Mouse (Mus musculus) testis, adult 2 months (tissue): Measurements from ENCODE around the gene Maml3. TPM values are rescaled to one million over a fixed set of nuclear protein-coding genes. Genes with fewer than 3 reads are reported as not detected.

Experiments
- H3K27ac ChIP-seq: fragments of 200-500 bp; 2 replicates; pipeline ENCODE4 v1.5.1; 2012; ENCODE audit warnings: low read depth, low read length; ENCODE audit not compliant: control insufficient read depth, insufficient read depth
- H3K27me3 ChIP-seq: fragments of 200-500 bp; 2 replicates; pipeline ENCODE4 v1.6.1; 2012; ENCODE audit warnings: mild to moderate bottlenecking, low read length, moderate library complexity; ENCODE audit not compliant: control insufficient read depth, insufficient read depth
- H3K36me3 ChIP-seq: fragments of 200-500 bp; 2 replicates; pipeline ENCODE4 v1.6.1; 2012; ENCODE audit warnings: mild to moderate bottlenecking, low read length; ENCODE audit not compliant: control insufficient read depth, insufficient read depth
- H3K4me1 ChIP-seq: fragments of 200-500 bp; 2 replicates; pipeline ENCODE4 v1.6.1; 2012; ENCODE audit warnings: low read length; ENCODE audit not compliant: control insufficient read depth, insufficient read depth
- H3K4me3 ChIP-seq: fragments of 200-500 bp; 2 replicates; pipeline ENCODE4 v1.5.1; 2012; ENCODE audit warnings: low read depth, mild to moderate bottlenecking, low read length, moderate library complexity, mixed read lengths; ENCODE audit not compliant: control insufficient read depth
- CTCF ChIP-seq: fragments of 200-500 bp; IDR thresholded peaks from 2 replicates; pipeline ENCODE4 v1.5.1; 2012; ENCODE audit warnings: low read depth, mild to moderate bottlenecking, inconsistent platforms, low read length, moderate library complexity; ENCODE audit not compliant: control insufficient read depth, insufficient read depth, insufficient replicate concordance
- POLR2A ChIP-seq: fragments of 200-500 bp; IDR thresholded peaks from 2 replicates; pipeline ENCODE4 v1.6.1; 2012; ENCODE audit warnings: low read depth, mild to moderate bottlenecking, inconsistent platforms, low read length, moderate library complexity; ENCODE audit not compliant: control insufficient read depth
- polyA plus RNA-seq: library from polyadenylated mRNA; depleted of rRNA; stranded (reverse); fragments of >200 nt; gene quantifications from 2 replicates; pipeline ENCODE4 v1.2.3, GENCODE M21; 2012

Maml3 gene
- polyA plus RNA-seq, 1 experiment: 2.9 TPM

- H3K27me3 ChIP-seq: no peaks in the 10 kb centered on the region
- H3K27ac ChIP-seq: no peak overlapping the region
- no peaks in the 10 kb centered on the region for H3K36me3 ChIP-seq
- H3K4me1 ChIP-seq: peaks cover 3% of the 10 kb centered on the region; the same call in 1 of the 2 replicates
- TF ChIP-seq CTCF: no peak
- TF ChIP-seq POLR2A: no peak
- H3K4me3 ChIP-seq: no peak overlapping the region
These were observed 216.0 kb downstream of the Maml3 start for GRCm38 (mm10) chr3:51888662-51889433.

- H3K27ac ChIP-seq: no peak overlapping the region
- H3K27me3 ChIP-seq: no peaks in the 10 kb centered on the region
- no peak overlapping the region for H3K4me3 ChIP-seq
These were observed 216.6 kb downstream of the Maml3 start for GRCm38 (mm10) chr3:51888295-51888661.

GRCm38 (mm10) chr3:51885920-51886319 is 219.0 kb downstream of the Maml3 start:
- TF ChIP-seq POLR2A (no peak), CTCF (no peak)
- H3K27me3 ChIP-seq: no peaks in the 10 kb centered on the region
- no peaks in the 10 kb centered on the region for H3K36me3 ChIP-seq
- H3K4me1 ChIP-seq: peaks cover 3% of the 10 kb centered on the region; the same call in 1 of the 2 replicates
- no peak overlapping the region for H3K4me3 ChIP-seq
- no peak overlapping the region for H3K27ac ChIP-seq

More at GRCm38 (mm10) chr3:51888295-51888661, 216.6 kb downstream of the Maml3 start:
- Histone ChIP-seq H3K4me1 (peaks cover 3% of the 10 kb centered on the region; the same call in 1 of the 2 replicates), H3K36me3 (no peaks in the 10 kb centered on the region)
- TF ChIP-seq POLR2A: no peak
- TF ChIP-seq CTCF: no peak

- Histone ChIP-seq H3K27ac (no peak overlapping the region), H3K27me3 (no peaks in the 10 kb centered on the region), H3K4me3 (no peak overlapping the region), H3K36me3 (no peaks in the 10 kb centered on the region), H3K4me1 (peaks cover 3% of the 10 kb centered on the region; the same call in 1 of the 2 replicates)
- TF ChIP-seq CTCF: no peak
- TF ChIP-seq POLR2A: no peak
These were observed 219.4 kb downstream of the Maml3 start for GRCm38 (mm10) chr3:51885487-51885886.

- Histone ChIP-seq H3K4me1 (no peaks in the 10 kb centered on the region), H3K4me3 (no peak overlapping the region), H3K27ac (no peak overlapping the region), H3K27me3 (no peaks in the 10 kb centered on the region), H3K36me3 (no peaks in the 10 kb centered on the region)
- TF ChIP-seq POLR2A (no peak), CTCF (no peak)
These were observed 222.9 kb downstream of the Maml3 start for GRCm38 (mm10) chr3:51881981-51882380.

GRCm38 (mm10) chr3:51881393-51881792 is 223.5 kb downstream of the Maml3 start:
- Histone ChIP-seq H3K4me3 (no peak overlapping the region), H3K36me3 (no peaks in the 10 kb centered on the region), H3K27ac (no peak overlapping the region), H3K4me1 (no peaks in the 10 kb centered on the region), H3K27me3 (no peaks in the 10 kb centered on the region)
- no peak for TF ChIP-seq CTCF
- TF ChIP-seq POLR2A: no peak

GRCm38 (mm10) chr3:51880506-51881036 is 224.3 kb downstream of the Maml3 start:
- Histone ChIP-seq H3K36me3 (no peaks in the 10 kb centered on the region), H3K4me3 (no peak overlapping the region), H3K27me3 (no peaks in the 10 kb centered on the region), H3K4me1 (no peaks in the 10 kb centered on the region), H3K27ac (no peak overlapping the region)
- no peak for TF ChIP-seq POLR2A
- TF ChIP-seq CTCF: no peak
